Mouse (Mus musculus) embryonic facial prominence, embryonic 14.5 days (tissue): ENCODE data around the gene Prkn. TPM values are rescaled to one million over a fixed set of nuclear protein-coding genes. Genes with fewer than 3 reads are reported as not detected.

Experiments
- ATAC-seq: fragments of 200-750 bp; cut with Nextera tagmentation; 2 replicates; pipeline ENCODE4 v1.8.0; 2017; ENCODE audit warnings: low read depth, moderate number of reproducible peaks, moderate TSS enrichment
- DNase-seq: peaks from one replicate; pipeline ENCODE4 v3.0.0-alpha.2; 2015; ENCODE audit warnings: low spot score
- H3K27ac ChIP-seq: fragments of 300-500 bp; sonication (generic); replicated peaks from 2 replicates; pipeline ENCODE4 v1.5.1; 2014; ENCODE audit warnings: low read depth, mild to moderate bottlenecking, low read length, moderate library complexity
- H3K27me3 ChIP-seq: fragments of 300-500 bp; sonication (generic); replicated peaks from 2 replicates; pipeline ENCODE4 v1.6.1; 2014; ENCODE audit warnings: low read length; ENCODE audit not compliant: control insufficient read depth, insufficient read depth
- H3K36me3 ChIP-seq: fragments of 300-500 bp; sonication (generic); 2 replicates; pipeline ENCODE4 v1.6.1; 2014; ENCODE audit warnings: low read length, mixed read lengths; ENCODE audit not compliant: control insufficient read depth, insufficient read depth
- H3K4me1 ChIP-seq: fragments of 300-500 bp; sonication (generic); 2 replicates; pipeline ENCODE4 v1.6.1; 2014; ENCODE audit warnings: antibody characterized with exemption, low read length; ENCODE audit not compliant: control insufficient read depth, insufficient read depth
- H3K4me2 ChIP-seq: fragments of 300-500 bp; sonication (generic); 2 replicates; pipeline ENCODE4 v1.6.1; 2014; ENCODE audit warnings: low read depth, mild to moderate bottlenecking, low read length, moderate library complexity, mixed read lengths
- H3K4me3 ChIP-seq: fragments of 300-500 bp; sonication (generic); 2 replicates; pipeline ENCODE4 v1.5.1; 2014; ENCODE audit warnings: low read depth, mild to moderate bottlenecking, low read length
- H3K9ac ChIP-seq: fragments of 300-500 bp; sonication (generic); 2 replicates; pipeline ENCODE4 v1.6.1; 2014; ENCODE audit warnings: low read depth, mild to moderate bottlenecking, low read length, moderate library complexity, mixed read lengths
- H3K9me3 ChIP-seq: fragments of 300-500 bp; sonication (generic); 2 replicates; pipeline ENCODE4 v1.6.1; 2016; ENCODE audit warnings: low read length; ENCODE audit not compliant: control insufficient read depth
- WGBS: fragments of 180-500 bp; shearing (Covaris S2); extraction: QIAGEN DNeasy Blood & Tissue Kit; methylation state at CpG from one replicate; pipeline ENCODE4 v1.1.7; 2014; 5-methylcytosine and 5-hydroxymethylcytosine counted together
- polyA plus RNA-seq: library from polyadenylated mRNA; unstranded; fragments of >200 nt; fragmentation: Nextera tagmentation; extraction: Ambion mirVana; gene quantifications from 2 replicates; pipeline ENCODE4 v1.2.1, GENCODE M21; 2014

Gene Prkn
- polyA plus RNA-seq, 1 experiment from 2014 or later, result 2.9 TPM

GRCm38 (mm10) chr17:10874208-10875187, 34.3 kb downstream of the Prkn start:
- ATAC-seq (no peak), DNase-seq (peak; percentile 7)
- 75% methylated on average over 7 of the region's 7 CpGs for WGBS
- Histone ChIP-seq H3K9ac (no peak overlapping the region), H3K36me3 (no peaks in the 10 kb centered on the region), H3K4me1 (no peaks in the 10 kb centered on the region), H3K27me3 (no peaks in the 10 kb centered on the region), H3K4me3 (no peak overlapping the region), H3K9me3 (no peaks in the 10 kb centered on the region), H3K27ac (no peak overlapping the region), H3K4me2 (no peak overlapping the region)

DNA sequence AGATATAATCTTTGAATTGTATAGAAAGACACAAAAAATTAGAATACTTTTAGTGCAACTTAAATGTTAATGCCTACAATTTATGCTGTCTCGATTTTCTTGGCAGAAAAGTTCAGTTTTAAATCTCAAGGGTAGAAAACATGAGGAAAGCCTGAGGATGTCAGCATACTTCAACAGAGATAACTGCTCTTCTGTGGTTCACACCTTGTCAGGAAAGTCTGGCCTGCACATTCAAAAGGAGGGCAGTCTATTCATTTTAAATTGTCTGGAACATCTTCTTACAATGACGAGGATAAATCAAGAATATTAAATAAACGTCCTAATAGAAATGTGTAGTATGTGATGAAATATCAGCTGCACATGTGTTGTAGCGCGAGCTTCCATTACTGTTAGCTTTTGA, 38.8 kb downstream of the Prkn start:
- Histone ChIP-seq H3K4me2 (no peak overlapping the region), H3K9me3 (no peaks in the 10 kb centered on the region), H3K36me3 (no peaks in the 10 kb centered on the region), H3K27ac (no peak overlapping the region), H3K4me3 (no peak overlapping the region), H3K4me1 (no peaks in the 10 kb centered on the region), H3K27me3 (no peaks in the 10 kb centered on the region), H3K9ac (no peak overlapping the region)
- WGBS, result 77% methylated on average over 5 of the region's 5 CpGs
- ATAC-seq (no peak), DNase-seq (no peak)

GRCm38 (mm10) chr17:10882260-10882659, 42.1 kb downstream of the Prkn start:
- Histone ChIP-seq H3K27me3 (no peaks in the 10 kb centered on the region), H3K4me2 (no peak overlapping the region), H3K27ac (no peak overlapping the region), H3K9me3 (no peaks in the 10 kb centered on the region), H3K36me3 (no peaks in the 10 kb centered on the region), H3K4me1 (no peaks in the 10 kb centered on the region), H3K9ac (no peak overlapping the region), H3K4me3 (no peak overlapping the region)
- DNase-seq, result no peak
- 75% methylated on average over 1 of the region's 1 CpGs for WGBS
- ATAC-seq, result no peak

DNA sequence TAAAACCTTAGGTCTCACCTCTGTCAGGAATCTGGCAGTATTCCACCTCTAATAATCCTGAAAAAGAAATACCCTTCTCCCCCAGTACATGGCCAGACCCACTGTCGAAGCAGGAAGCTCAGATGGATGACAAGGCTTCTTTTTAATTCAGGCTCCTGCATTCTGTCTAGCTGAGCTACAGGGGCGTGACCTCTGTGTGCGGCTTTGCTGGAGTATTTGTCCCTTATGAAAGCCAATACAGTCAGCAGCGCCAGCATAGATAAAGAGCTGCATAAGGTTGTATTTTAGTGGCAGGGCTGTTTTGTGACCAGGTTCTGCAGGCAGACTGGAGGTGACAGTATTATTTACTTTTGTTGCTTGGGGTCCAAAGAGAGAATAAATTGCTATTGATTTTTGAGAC, 47.7 kb downstream of the Prkn start:
- peak; percentile 11 for DNase-seq
- WGBS, result 18% methylated on average over 4 of the region's 4 CpGs

GRCm38 (mm10) chr17:10901686-10902228, 61.6 kb downstream of the Prkn start:
- ATAC-seq, result no peak
- H3K4me3 ChIP-seq, result no peak overlapping the region
- no peaks in the 10 kb centered on the region for H3K27me3 ChIP-seq
- H3K36me3 ChIP-seq, result no peaks in the 10 kb centered on the region
- no peaks in the 10 kb centered on the region for H3K4me1 ChIP-seq
- no peak overlapping the region for H3K27ac ChIP-seq
- no peaks in the 10 kb centered on the region for H3K9me3 ChIP-seq
- DNase-seq, result no peak
- WGBS, result 88% methylated on average over 3 of the region's 3 CpGs
- no peak overlapping the region for H3K9ac ChIP-seq
- no peak overlapping the region for H3K4me2 ChIP-seq

More for the DNA sequence above, 47.7 kb downstream of the Prkn start:
- H3K4me2 ChIP-seq, result no peak overlapping the region
- no peak overlapping the region for H3K4me3 ChIP-seq
- no peaks in the 10 kb centered on the region for H3K9me3 ChIP-seq
- no peak overlapping the region for H3K9ac ChIP-seq
- H3K36me3 ChIP-seq, result no peaks in the 10 kb centered on the region
- H3K27ac ChIP-seq, result no peak overlapping the region
- H3K27me3 ChIP-seq, result no peaks in the 10 kb centered on the region
- no peak for ATAC-seq
- no peaks in the 10 kb centered on the region for H3K4me1 ChIP-seq

DNA sequence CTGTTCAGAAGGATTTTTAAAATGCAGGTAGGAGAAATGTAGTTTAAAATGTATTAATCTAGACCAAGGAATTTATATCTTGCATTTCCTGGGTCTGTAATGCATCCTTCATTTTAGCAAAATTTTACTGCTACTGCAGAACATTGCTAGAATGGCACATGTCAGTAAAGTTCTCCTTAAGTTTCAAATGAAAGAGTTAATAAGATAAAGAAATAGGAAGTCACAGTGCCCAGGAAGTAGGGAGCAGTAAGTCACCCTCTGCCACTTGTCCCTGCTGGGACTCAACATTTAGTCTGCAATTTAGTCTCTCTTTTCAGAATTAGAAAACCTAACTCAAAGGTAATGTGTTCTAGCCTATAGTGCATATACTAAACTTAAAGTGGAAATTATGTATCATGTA, 96.5 kb downstream of the Prkn start:
- H3K4me3 ChIP-seq, result no peak overlapping the region
- H3K36me3 ChIP-seq, result no peaks in the 10 kb centered on the region
- ATAC-seq, result no peak
- H3K27me3 ChIP-seq, result no peaks in the 10 kb centered on the region
- no peak overlapping the region for H3K9ac ChIP-seq
- no peak for DNase-seq
- no peaks in the 10 kb centered on the region for H3K9me3 ChIP-seq
- no peak overlapping the region for H3K4me2 ChIP-seq
- no peaks in the 10 kb centered on the region for H3K4me1 ChIP-seq
- H3K27ac ChIP-seq, result no peak overlapping the region

DNA sequence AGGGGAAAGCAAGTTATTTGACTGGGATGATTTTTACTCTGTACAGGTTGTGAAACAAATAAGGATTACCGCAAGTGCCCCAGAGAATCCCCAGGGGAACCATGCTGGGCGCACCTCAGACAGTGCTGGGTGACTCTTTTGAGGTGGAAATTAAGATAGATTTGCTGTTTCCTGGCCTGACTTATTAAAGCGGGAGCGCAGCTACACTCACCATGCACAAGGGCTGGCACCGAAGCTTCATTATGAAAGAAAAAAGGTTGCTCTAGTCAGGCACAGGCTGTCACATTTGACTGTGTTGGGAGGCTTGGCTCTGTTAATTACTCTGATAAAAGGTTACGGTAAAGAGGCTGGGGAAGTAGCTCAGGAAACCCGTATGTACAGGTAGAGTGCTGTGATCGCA, 97.7 kb downstream of the Prkn start:
- no peaks in the 10 kb centered on the region for H3K27me3 ChIP-seq
- no peak overlapping the region for H3K9ac ChIP-seq
- no peak for DNase-seq
- no peaks in the 10 kb centered on the region for H3K4me1 ChIP-seq
- H3K4me3 ChIP-seq, result no peak overlapping the region
- no peaks in the 10 kb centered on the region for H3K36me3 ChIP-seq
- H3K27ac ChIP-seq, result no peak overlapping the region
- H3K9me3 ChIP-seq, result no peaks in the 10 kb centered on the region
- 30% methylated on average over 8 of the region's 8 CpGs for WGBS
- no peak for ATAC-seq
- no peak overlapping the region for H3K4me2 ChIP-seq

DNA sequence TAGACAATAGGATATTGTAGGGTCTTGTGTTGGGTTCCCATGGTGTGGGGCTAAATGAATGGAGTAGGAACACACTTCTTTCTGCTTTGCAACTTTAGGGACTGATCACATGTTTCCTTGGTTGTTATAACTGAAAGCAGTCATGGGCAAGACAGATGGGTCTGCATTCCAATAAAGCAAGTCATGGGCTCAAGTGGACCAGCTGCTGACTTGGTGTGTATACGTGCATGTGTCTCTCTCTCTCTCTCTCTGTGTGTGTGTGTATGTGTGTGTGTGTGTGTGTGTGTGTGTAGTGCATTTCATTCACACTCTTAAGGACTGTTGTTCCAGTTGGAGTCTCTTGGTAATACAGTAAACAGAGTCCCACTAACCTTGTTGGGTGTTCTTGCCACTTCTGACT, 98.6 kb downstream of the Prkn start:
- no peaks in the 10 kb centered on the region for H3K27me3 ChIP-seq
- H3K4me2 ChIP-seq, result no peak overlapping the region
- WGBS, result 80% methylated on average over 1 of the region's 1 CpGs
- H3K9ac ChIP-seq, result no peak overlapping the region
- no peak overlapping the region for H3K4me3 ChIP-seq
- H3K27ac ChIP-seq, result no peak overlapping the region
- ATAC-seq (no peak), DNase-seq (peak; percentile 48)
- H3K9me3 ChIP-seq, result no peaks in the 10 kb centered on the region
- H3K36me3 ChIP-seq, result no peaks in the 10 kb centered on the region
- no peaks in the 10 kb centered on the region for H3K4me1 ChIP-seq

DNA sequence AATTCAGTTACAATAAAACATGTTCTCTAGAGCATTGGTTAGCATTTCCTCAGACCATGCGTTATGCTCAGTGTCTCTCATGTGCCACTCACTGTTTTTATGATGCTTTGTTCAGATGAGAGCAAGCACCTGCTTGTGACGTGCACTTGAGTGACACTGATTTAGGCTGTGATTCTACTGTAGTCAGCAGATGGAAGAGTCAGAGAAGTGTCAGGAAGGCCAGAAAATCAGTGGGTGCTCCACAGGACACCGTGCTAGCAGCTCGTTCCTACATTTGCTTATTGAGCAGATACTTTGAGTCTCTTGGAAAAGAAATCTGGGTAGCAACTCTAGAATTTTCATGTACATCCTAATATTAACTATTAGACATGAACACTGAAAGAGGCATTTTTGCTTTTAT, 106.4 kb downstream of the Prkn start:
- no peak overlapping the region for H3K27ac ChIP-seq
- H3K4me3 ChIP-seq, result no peak overlapping the region
- 81% methylated on average over 4 of the region's 4 CpGs for WGBS
- H3K4me1 ChIP-seq, result no peaks in the 10 kb centered on the region
- H3K36me3 ChIP-seq, result no peaks in the 10 kb centered on the region
- ATAC-seq, result no peak
- no peak overlapping the region for H3K4me2 ChIP-seq
- H3K27me3 ChIP-seq, result no peaks in the 10 kb centered on the region
- H3K9me3 ChIP-seq, result no peaks in the 10 kb centered on the region
- H3K9ac ChIP-seq, result no peak overlapping the region
- DNase-seq, result no peak
